Mouse (Mus musculus) gastrocnemius, postnatal 14 days (tissue): ENCODE measurements around the gene Gm13271. TPM values are rescaled to one million over a fixed set of nuclear protein-coding genes. Genes with fewer than 3 reads are reported as not detected.
"Not testable (repeated sequence)": the region's sequence is repeated elsewhere in the genome, so short reads cannot be mapped to it uniquely, and the experiment has no call there.

ENCODE experiments used
- DNase-seq: peaks from one replicate; pipeline ENCODE4 v3.0.0; 2021; ENCODE audit warnings: mixed read lengths
- intact Hi-C: fragments of 180-260 bp; cut with DNase I; formaldehyde crosslinking; loops from one replicate; pipeline ENCODE4 v1.15.1; 2025; ENCODE audit warnings: low total_unique reads
- total RNA-seq, 2 experiments: library from RNA; stranded (reverse); gene quantifications; 2 replicates each; pipeline ENCODE4 v1.2.3; 2021

The Gm13271 gene
- total RNA-seq, 2 experiments from 2014 or later, result not detected

DNA sequence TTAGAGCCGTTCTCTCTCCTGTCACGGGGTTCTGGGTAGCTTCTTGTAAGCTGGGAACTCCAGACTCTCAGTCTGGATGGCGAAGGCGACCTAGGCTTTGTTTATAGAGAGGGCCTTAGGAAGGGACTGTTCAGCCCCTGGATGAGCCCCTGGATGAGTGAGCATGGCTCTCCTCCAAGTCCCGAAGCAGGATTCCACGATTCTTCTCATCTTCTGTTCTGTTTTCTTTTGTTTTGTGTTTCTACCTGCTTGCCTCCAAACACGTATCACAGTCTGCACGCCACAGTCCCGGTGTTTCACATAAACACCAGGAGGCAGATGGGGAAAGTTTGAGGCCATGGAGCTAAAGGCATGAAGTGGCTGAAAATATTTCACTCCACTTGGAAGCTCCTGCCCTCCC lies 4.1 kb downstream of the Gm13271 start:
- intact Hi-C loops, DNase-seq: not testable (repeated sequence)

- intact Hi-C loops, DNase-seq: not testable (repeated sequence)
These were observed 5.1 kb downstream of the Gm13271 start, which contains the start of gene Gm13283 for GRCm38 (mm10) chr4:88759610-88760268. Gene Gm13283, plus strand, starts transcription at chr4:88760119.

DNA sequence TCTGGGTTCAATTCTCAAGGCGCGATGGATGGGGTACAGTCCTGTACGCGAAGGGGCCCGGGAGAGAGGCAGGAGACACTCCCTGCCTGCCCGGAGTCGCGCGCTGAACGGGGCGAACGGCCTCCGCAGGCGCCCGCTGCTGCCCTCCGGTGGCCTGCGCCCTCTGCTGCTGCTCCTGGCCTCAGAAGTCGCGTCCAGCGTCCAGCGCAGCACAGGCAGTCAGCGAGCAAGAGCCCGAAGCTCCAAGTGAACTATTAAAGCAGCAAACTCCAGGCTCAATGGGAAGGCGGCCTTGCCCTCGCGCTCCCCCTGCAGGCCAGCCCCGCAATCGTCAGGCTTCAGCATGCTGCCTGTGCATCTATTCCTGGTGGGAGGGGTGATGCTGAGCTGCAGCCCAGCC lies 5.8 kb downstream of the Gm13271 start:
- intact Hi-C loops, result not testable (repeated sequence)
- peak; percentile 81 for DNase-seq

DNA sequence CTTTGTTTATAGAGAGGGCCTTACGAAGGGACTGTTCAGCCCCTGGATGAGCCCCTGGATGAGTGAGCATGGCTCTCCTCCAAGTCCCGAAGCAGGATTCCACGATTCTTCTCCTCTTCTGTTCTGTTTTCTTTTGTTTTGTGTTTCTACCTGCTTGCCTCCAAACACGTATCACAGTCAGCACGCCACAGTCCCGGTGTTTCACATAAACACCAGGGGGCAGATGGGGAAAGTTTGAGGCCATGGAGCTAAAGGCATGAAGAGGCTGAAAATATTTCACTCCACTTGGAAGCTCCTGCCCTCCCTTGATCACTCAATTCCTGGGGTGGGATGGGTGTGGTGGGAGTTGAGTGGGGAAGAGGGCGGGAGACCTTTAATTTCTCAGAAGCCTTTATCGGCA lies 7.1 kb downstream of the Gm13271 start:
- DNase-seq, result peak; percentile 67
- intact Hi-C loops, result not testable (repeated sequence)

GRCm38 (mm10) chr4:88762341-88762740 lies 7.7 kb downstream of the Gm13271 start:
- intact Hi-C loops, DNase-seq: not testable (repeated sequence)

DNA sequence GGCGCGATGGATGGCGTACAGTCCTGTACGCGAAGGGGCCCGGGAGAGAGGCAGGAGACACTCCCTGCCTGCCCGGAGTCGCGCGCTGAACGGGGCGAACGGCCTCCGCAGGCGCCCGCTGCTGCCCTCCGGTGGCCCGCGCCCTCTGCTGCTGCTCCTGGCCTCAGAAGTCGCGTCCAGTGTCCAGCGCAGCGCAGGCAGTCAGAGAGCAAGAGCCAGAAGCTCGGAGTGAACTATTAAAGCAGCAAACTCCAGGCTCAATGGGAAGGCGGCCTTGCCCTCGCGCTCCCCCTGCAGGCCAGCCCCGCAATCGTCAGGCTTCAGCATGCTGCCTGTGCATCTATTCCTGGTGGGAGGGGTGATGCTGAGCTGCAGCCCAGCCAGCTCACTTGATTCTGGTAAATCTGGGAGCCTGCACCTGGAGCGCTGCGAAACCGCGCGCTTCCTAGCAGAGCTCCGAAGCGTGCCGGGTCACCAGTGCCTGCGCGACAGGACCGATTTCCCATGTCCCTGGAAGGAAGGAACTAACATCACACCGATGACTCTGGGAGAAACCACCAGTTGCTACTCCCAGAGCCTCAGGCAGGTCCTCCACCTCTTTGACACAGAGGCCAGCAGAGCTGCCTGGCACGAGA lies 8.8 kb downstream of the Gm13271 start:
- peak; percentile 57 for DNase-seq
- intact Hi-C loops, result not testable (repeated sequence)

DNA sequence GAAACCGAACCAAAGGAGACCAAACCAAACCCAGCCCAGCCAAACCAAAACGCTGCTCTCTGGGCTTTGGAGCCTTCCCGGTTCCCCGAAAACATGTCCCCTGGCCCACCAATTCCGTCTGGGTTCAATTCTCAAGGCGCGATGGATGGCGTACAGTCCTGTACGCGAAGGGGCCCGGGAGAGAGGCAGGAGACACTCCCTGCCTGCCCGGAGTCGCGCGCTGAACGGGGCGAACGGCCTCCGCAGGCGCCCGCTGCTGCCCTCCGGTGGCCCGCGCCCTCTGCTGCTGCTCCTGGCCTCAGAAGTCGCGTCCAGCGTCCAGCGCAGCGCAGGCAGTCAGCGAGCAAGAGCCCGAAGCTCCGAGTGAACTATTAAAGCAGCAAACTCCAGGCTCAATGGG lies 18.9 kb downstream of the Gm13271 start, which contains the start of gene Gm13290:
Gene Gm13290, plus strand, starts transcription at position 301 of the 400 bp plus-strand sequence.
- DNase-seq, intact Hi-C loops: not testable (repeated sequence)

GRCm38 (mm10) chr4:88776622-88777021 lies 22.0 kb downstream of the Gm13271 start, which contains the start of gene Gm13289:
Gene Gm13289, plus strand, starts transcription at chr4:88776922.
- DNase-seq, intact Hi-C loops: not testable (repeated sequence)

DNA sequence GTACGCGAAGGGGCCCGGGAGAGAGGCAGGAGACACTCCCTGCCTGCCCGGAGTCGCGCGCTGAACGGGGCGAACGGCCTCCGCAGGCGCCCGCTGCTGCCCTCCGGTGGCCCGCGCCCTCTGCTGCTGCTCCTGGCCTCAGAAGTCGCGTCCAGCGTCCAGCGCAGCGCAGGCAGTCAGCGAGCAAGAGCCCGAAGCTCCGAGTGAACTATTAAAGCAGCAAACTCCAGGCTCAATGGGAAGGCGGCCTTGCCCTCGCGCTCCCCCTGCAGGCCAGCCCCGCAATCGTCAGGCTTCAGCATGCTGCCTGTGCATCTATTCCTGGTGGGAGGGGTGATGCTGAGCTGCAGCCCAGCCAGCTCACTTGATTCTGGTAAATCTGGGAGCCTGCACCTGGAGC lies 24.9 kb downstream of the Gm13271 start, which contains the start of gene Gm13272:
Gene Gm13272, plus strand, starts transcription at position 301 of the 400 bp plus-strand sequence.
- intact Hi-C loops, DNase-seq: not testable (repeated sequence)

DNA sequence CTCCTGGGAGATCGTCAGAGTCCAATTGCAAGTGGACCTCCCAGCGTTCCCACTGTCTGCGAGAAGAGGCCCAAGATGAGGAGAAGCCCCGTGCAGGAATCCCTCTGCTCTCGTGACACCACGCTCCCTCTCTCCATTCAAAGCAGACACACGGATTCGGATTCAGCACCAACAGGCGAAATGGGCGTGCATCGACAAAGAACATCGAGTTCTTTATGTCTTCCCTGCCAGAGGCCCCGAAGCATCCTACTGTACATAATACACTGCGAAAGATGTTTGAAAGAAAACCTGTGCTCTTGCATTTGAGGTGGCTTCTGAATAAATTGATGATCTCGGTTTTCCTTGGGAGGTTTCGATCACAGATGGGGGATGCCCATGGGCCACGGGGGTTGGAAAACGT lies 25.7 kb downstream of the Gm13271 start:
- intact Hi-C loops, DNase-seq: not testable (repeated sequence)

- DNase-seq, intact Hi-C loops: not testable (repeated sequence)
These were observed 27.2 kb downstream of the Gm13271 start, which contains the start of gene Ifnz for GRCm38 (mm10) chr4:88781831-88782230. Gene Ifnz, plus strand, starts transcription at chr4:88782131.

- DNase-seq, intact Hi-C loops: not testable (repeated sequence)
These were observed 27.7 kb downstream of the Gm13271 start for GRCm38 (mm10) chr4:88782335-88782734.

DNA sequence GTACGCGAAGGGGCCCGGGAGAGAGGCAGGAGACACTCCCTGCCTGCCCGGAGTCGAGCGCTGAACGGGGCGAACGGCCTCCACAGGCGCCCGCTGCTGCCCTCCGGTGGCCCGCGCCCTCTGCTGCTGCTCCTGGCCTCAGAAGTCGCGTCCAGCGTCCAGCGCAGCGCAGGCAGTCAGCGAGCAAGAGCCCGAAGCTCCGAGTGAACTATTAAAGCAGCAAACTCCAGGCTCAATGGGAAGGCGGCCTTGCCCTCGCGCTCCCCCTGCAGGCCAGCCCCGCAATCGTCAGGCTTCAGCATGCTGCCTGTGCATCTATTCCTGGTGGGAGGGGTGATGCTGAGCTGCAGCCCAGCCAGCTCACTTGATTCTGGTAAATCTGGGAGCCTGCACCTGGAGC lies 30.7 kb downstream of the Gm13271 start, which contains the start of gene Gm13276:
Gene Gm13276, plus strand, starts transcription at position 301 of the 400 bp plus-strand sequence.
- intact Hi-C loops, result not testable (repeated sequence)

GRCm38 (mm10) chr4:88788402-88788801 lies 33.7 kb downstream of the Gm13271 start, which contains the start of gene Gm13277:
Gene Gm13277, plus strand, starts transcription at chr4:88788632.
- DNase-seq, result peak; percentile 60
- intact Hi-C loops, result not testable (repeated sequence)

More for the DNA sequence above, 30.7 kb downstream of the Gm13271 start, which contains the start of gene Gm13276:
- DNase-seq, result not testable (repeated sequence)

GRCm38 (mm10) chr4:88791250-88791649 lies 36.6 kb downstream of the Gm13271 start, which contains the start of gene Gm13278:
Gene Gm13278, plus strand, starts transcription at chr4:88791550.
- DNase-seq, intact Hi-C loops: not testable (repeated sequence)

DNA sequence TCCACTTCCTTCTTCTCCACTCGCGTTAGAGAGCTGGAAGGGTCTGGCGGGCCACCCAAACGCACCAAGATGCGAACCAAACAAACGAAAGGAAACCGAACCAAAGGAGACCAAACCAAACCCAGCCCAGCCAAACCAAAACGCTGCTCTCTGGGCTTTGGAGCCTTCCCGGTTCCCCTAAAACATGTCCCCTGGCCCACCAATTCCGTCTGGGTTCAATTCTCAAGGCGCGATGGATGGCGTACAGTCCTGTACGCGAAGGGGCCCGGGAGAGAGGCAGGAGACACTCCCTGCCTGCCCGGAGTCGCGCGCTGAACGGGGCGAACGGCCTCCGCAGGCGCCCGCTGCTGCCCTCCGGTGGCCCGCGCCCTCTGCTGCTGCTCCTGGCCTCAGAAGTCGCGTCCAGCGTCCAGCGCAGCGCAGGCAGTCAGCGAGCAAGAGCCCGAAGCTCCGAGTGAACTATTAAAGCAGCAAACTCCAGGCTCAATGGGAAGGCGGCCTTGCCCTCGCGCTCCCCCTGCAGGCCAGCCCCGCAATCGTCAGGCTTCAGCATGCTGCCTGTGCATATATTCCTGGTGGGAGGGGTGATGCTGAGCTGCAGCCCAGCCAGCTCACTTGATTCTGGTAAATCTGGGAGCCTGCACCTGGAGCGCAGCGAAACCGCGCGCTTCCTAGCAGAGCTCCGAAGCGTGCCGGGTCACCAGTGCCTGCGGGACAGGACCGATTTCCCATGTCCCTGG lies 39.4 kb downstream of the Gm13271 start, which contains the start of gene Gm13275:
Gene Gm13275, plus strand, starts transcription at position 552 of the 740 bp plus-strand sequence.
- DNase-seq, result peak; percentile 45
- intact Hi-C loops, result not testable (repeated sequence)

- intact Hi-C loops, DNase-seq: not testable (repeated sequence)
These were observed 42.4 kb downstream of the Gm13271 start, which contains the start of gene Gm13279 for GRCm38 (mm10) chr4:88797097-88797496. Gene Gm13279, plus strand, starts transcription at chr4:88797397.

GRCm38 (mm10) chr4:88799365-88799764 lies 44.7 kb downstream of the Gm13271 start, which contains the start of gene Gm13285:
Gene Gm13285, plus strand, starts transcription at chr4:88799665.
- intact Hi-C loops, DNase-seq: not testable (repeated sequence)

DNA sequence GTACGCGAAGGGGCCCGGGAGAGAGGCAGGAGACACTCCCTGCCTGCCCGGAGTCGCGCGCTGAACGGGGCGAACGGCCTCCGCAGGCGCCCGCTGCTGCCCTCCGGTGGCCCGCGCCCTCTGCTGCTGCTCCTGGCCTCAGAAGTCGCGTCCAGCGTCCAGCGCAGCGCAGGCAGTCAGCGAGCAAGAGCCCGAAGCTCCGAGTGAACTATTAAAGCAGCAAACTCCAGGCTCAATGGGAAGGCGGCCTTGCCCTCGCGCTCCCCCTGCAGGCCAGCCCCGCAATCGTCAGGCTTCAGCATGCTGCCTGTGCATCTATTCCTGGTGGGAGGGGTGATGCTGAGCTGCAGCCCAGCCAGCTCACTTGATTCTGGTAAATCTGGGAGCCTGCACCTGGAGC lies 48.3 kb downstream of the Gm13271 start, which contains the start of gene Gm13287:
Gene Gm13287, plus strand, starts transcription at position 301 of the 400 bp plus-strand sequence.
- DNase-seq, intact Hi-C loops: not testable (repeated sequence)
